Mouse (Mus musculus): Measurements from ENCODE around the gene Angptl4. TPM values are rescaled to one million over a fixed set of nuclear protein-coding genes. Genes with fewer than 3 reads are reported as not detected.

The Angptl4 gene
- polyA plus RNA-seq, 1 experiment from 2014 or later, result 17.7 TPM

GRCm38 (mm10) chr17:33799277-33799676, 17.6 kb upstream of the Angptl4 start:
- H3K4me1 ChIP-seq, result no peaks in the 10 kb centered on the region
- H3K9ac ChIP-seq, result no peak overlapping the region
- 77% methylated on average over 1 of the region's 1 CpGs for WGBS
- no peaks in the 10 kb centered on the region for H3K9me3 ChIP-seq
- no peaks in the 10 kb centered on the region for H3K36me3 ChIP-seq
- no peak overlapping the region for H3K4me3 ChIP-seq
- no peaks in the 10 kb centered on the region for H3K27me3 ChIP-seq (replicated peaks)
- H3K27ac ChIP-seq, result no peak overlapping the region
- H3K4me2 ChIP-seq (replicated peaks), result no peak overlapping the region
- ATAC-seq (ENCODE audit: low FRiP score, low read depth), result no peak

- Histone ChIP-seq H3K4me2 (replicated peaks) (no peak overlapping the region), H3K4me3 (no peak overlapping the region), H3K36me3 (no peaks in the 10 kb centered on the region), H3K9me3 (no peaks in the 10 kb centered on the region), H3K27me3 (replicated peaks) (no peaks in the 10 kb centered on the region), H3K4me1 (no peaks in the 10 kb centered on the region), H3K27ac (no peak overlapping the region), H3K9ac (no peak overlapping the region)
- 57% methylated on average over 3 of the region's 3 CpGs for WGBS
- no peak for ATAC-seq (ENCODE audit: low FRiP score, low read depth)
Measured at GRCm38 (mm10) chr17:33798306-33798705, 16.7 kb upstream of the Angptl4 start.

DNA sequence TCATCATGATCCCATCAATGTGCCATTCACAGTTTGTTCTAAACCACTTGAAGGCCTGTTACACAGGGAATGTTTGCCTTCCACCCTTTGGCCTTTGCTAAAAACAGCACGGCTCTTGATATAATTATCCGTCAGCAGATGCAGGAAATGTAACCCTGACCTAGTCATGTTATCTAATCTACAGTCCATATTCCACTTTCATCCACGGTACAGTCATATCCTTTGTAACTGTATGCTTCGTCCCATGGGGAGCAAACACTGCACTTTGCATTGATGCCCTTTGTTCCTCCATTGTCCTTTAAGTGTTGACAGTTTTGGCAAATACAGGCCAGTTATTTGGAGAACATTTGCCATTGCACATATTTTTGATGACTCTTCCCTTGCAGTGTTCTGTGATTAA, 7.1 kb upstream of the Angptl4 start:
- Histone ChIP-seq H3K9ac (no peak overlapping the region), H3K27me3 (replicated peaks) (no peaks in the 10 kb centered on the region), H3K4me1 (no peaks in the 10 kb centered on the region), H3K4me2 (replicated peaks) (no peak overlapping the region), H3K9me3 (no peaks in the 10 kb centered on the region), H3K36me3 (no peaks in the 10 kb centered on the region), H3K4me3 (no peak overlapping the region), H3K27ac (no peak overlapping the region)
- WGBS, result 84% methylated on average over 4 of the region's 4 CpGs
- ATAC-seq (ENCODE audit: low FRiP score, low read depth), result no peak

GRCm38 (mm10) chr17:33786375-33786774, 4.7 kb upstream of the Angptl4 start:
- peaks cover 3% of the 10 kb centered on the region for H3K4me1 ChIP-seq
- H3K27me3 ChIP-seq (replicated peaks), result 0 out of 2 replicates have a peak, but pooled peaks cover 5% of the 10 kb centered on the region
- H3K9me3 ChIP-seq, result no peaks in the 10 kb centered on the region
- no peak overlapping the region for H3K27ac ChIP-seq
- no peak for ATAC-seq (ENCODE audit: low FRiP score, low read depth)
- H3K9ac ChIP-seq, result no peak overlapping the region
- WGBS, result 88% methylated on average over 18 of the region's 18 CpGs
- H3K36me3 ChIP-seq, result no peaks in the 10 kb centered on the region
- H3K4me3 ChIP-seq, result no peak overlapping the region
- no peak overlapping the region for H3K4me2 ChIP-seq (replicated peaks)

- no peak for ATAC-seq (ENCODE audit: low FRiP score, low read depth)
- no peak overlapping the region for H3K4me2 ChIP-seq (replicated peaks)
- 87% methylated on average over 2 of the region's 2 CpGs for WGBS
- H3K27me3 ChIP-seq (replicated peaks), result 0 out of 2 replicates have a peak, but pooled peaks cover 5% of the 10 kb centered on the region
- no peak overlapping the region for H3K9ac ChIP-seq
- peaks cover 10% of the 10 kb centered on the region for H3K4me1 ChIP-seq
- no peaks in the 10 kb centered on the region for H3K36me3 ChIP-seq
- H3K4me3 ChIP-seq, result no peak overlapping the region
- H3K9me3 ChIP-seq, result no peaks in the 10 kb centered on the region
- H3K27ac ChIP-seq, result no peak overlapping the region
Measured at GRCm38 (mm10) chr17:33784939-33785338, 3.3 kb upstream of the Angptl4 start.

DNA sequence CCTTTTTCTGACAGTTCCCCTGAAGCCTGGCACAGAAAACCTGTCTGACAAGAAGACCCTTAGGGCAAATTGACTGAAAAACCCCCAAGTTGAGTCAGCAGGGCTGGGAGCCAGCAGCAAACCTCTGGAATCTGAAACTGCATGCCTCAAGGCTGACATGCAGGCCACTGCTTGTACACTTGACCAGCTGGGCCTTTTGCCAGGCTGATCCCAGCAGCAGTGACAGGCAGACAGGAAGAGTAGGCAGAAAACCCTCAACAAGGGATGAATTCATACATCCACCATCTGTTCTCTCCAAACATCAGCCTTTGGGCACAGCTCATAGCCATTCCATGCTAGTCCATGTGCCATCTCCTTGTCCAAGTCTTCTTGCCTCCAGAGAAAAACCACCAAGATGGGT, 1.8 kb upstream of the Angptl4 start:
- Histone ChIP-seq H3K9ac (no peak overlapping the region), H3K27me3 (replicated peaks) (0 out of 2 replicates have a peak, but pooled peaks cover 5% of the 10 kb centered on the region), H3K36me3 (no peaks in the 10 kb centered on the region), H3K27ac (no peak overlapping the region), H3K4me2 (replicated peaks) (no peak overlapping the region), H3K9me3 (no peaks in the 10 kb centered on the region), H3K4me3 (no peak overlapping the region), H3K4me1 (peaks cover 17% of the 10 kb centered on the region)
- no peak for ATAC-seq (ENCODE audit: low FRiP score, low read depth)

DNA sequence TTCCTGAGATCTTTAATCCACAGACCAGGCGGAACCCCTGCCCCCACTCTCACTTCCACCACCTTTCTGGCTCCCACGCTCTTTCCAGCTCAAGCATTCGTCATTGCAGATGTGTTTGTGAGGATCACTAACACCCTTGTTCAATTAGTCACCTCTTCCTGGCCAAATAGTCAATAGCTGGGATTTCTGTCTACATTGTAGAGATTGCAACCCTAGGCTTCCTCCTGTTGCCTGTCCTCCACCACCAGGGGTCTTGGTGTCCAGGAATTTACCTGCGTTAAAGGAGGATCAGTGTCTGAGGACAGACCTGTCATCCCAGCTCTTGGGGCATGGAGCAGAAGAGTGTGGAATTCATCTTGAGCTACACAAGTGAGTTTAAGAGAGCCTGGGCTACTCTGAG, 437 bp upstream of the Angptl4 start:
- 0 out of 2 replicates have a peak, but pooled peaks cover 5% of the 10 kb centered on the region for H3K27me3 ChIP-seq (replicated peaks)
- peaks cover 17% of the 10 kb centered on the region for H3K4me1 ChIP-seq
- 50% methylated on average over 4 of the region's 4 CpGs for WGBS
- H3K9ac ChIP-seq, result peak overlapping the region; percentile 58; the same call in 1 of the 2 replicates
- ATAC-seq (ENCODE audit: low FRiP score, low read depth), result no peak
- H3K4me2 ChIP-seq (replicated peaks), result peak overlapping the region; percentile 88
- no peak overlapping the region; the same call in 1 of the 2 replicates for H3K4me3 ChIP-seq
- H3K27ac ChIP-seq, result no peak overlapping the region
- H3K9me3 ChIP-seq, result no peaks in the 10 kb centered on the region
- H3K36me3 ChIP-seq, result peaks cover under 1% of the 10 kb centered on the region; the same call in 1 of the 2 replicates

GRCm38 (mm10) chr17:33780431-33780830, 1.2 kb downstream of the Angptl4 start:
- 92% methylated on average over 5 of the region's 5 CpGs for WGBS
- Histone ChIP-seq H3K4me2 (replicated peaks) (peak overlapping the region; percentile 88), H3K4me1 (peaks cover 17% of the 10 kb centered on the region), H3K9ac (no peak overlapping the region), H3K9me3 (no peaks in the 10 kb centered on the region), H3K4me3 (peak overlapping the region; percentile 42; the same call in 1 of the 2 replicates), H3K27ac (no peak overlapping the region), H3K36me3 (peaks cover 5% of the 10 kb centered on the region; the same call in 1 of the 2 replicates), H3K27me3 (replicated peaks) (0 out of 2 replicates have a peak, but pooled peaks cover 5% of the 10 kb centered on the region)
- no peak for ATAC-seq (ENCODE audit: low FRiP score, low read depth)

DNA sequence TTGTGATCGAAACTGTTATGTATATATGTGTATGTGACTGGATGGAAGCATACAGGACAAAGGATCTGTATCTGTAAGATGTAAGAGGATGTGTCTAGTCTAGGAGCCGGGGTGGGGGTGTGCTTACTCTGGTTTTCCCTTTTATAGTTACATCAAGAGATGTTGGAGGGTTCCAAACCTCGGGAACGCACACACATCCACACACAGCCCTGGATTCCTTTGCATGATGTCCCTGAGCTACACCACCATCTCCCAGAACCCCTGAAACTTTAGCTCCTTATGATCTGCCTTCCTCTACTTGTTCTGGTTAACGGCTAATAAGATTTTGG, 1.7 kb downstream of the Angptl4 start:
- 89% methylated on average over 5 of the region's 5 CpGs for WGBS
- ATAC-seq (ENCODE audit: low FRiP score, low read depth), result no peak
- Histone ChIP-seq H3K9me3 (no peaks in the 10 kb centered on the region), H3K4me1 (peaks cover 17% of the 10 kb centered on the region), H3K4me2 (replicated peaks) (peak overlapping the region; percentile 88), H3K4me3 (no peak overlapping the region), H3K9ac (no peak overlapping the region), H3K27me3 (replicated peaks) (0 out of 2 replicates have a peak, but pooled peaks cover 5% of the 10 kb centered on the region), H3K27ac (no peak overlapping the region), H3K36me3 (peaks cover 5% of the 10 kb centered on the region; the same call in 1 of the 2 replicates)

- Histone ChIP-seq H3K27ac (no peak overlapping the region), H3K4me2 (replicated peaks) (peak overlapping the region; percentile 88), H3K36me3 (peaks cover 5% of the 10 kb centered on the region; the same call in 1 of the 2 replicates), H3K9me3 (no peaks in the 10 kb centered on the region), H3K4me3 (no peak overlapping the region), H3K27me3 (replicated peaks) (0 out of 2 replicates have a peak, but pooled peaks cover 5% of the 10 kb centered on the region), H3K9ac (no peak overlapping the region), H3K4me1 (peaks cover 17% of the 10 kb centered on the region)
- WGBS, result 64% methylated on average over 9 of the region's 9 CpGs
- ATAC-seq (ENCODE audit: low FRiP score, low read depth), result 0 out of 2 replicates have a peak, but pooled peaks have one; percentile 29
Measured at GRCm38 (mm10) chr17:33779271-33779966, 2.2 kb downstream of the Angptl4 start.

DNA sequence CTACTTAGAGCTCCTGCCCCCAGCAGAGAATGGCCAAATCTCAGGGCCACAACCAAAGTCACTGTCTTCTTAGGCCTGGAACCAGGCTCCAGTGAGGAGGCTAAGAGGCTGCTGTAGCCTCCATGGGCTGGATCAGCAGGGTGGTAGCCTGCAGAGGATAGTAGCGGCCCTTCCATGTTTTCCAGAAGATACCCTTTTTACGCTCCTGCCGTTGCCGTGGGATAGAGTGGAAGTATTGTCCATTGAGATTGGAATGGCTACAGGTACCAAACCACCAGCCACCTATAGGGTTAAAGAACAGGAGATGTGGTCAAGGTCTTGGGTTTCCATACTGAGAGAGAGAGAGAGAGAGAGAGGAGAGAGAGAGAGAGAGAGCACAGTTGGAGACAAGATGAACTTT, 6.3 kb downstream of the Angptl4 start:
- Histone ChIP-seq H3K9me3 (no peaks in the 10 kb centered on the region), H3K27ac (no peak overlapping the region), H3K4me3 (no peak overlapping the region), H3K4me1 (peaks cover 7% of the 10 kb centered on the region; the same call in 1 of the 2 replicates), H3K36me3 (peaks cover 5% of the 10 kb centered on the region; the same call in 1 of the 2 replicates), H3K9ac (no peak overlapping the region), H3K4me2 (replicated peaks) (no peak overlapping the region), H3K27me3 (replicated peaks) (no peaks in the 10 kb centered on the region)
- WGBS, result 92% methylated on average over 4 of the region's 4 CpGs
- ATAC-seq (ENCODE audit: low FRiP score, low read depth), result no peak

DNA sequence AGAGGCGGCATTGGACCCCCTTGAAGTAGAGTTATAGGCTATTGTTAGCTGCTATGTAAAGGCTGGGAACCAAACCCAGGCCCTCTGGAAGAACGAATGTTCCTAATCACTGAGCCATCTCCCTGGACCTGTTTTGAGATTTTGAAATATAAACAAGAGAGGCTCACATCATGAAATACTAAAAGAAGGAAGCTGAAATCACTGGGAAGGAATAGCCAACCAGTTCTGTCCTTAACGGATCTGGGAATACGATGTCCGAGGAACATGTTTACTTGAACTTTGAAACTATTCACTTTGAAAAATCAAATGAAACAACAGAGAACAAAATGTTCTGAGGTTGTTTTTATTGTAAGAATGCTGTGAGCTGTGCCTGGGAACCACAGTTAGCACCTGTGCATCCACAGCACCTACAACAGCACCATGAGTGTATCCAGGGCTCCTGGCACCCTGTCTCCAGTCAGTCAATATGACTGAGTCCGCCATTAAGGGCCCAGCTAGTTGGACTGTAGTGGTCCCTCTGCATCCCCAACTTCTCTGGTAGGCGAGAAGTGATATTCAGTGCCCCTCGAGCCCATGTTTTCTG, 7.0 kb downstream of the Angptl4 start:
- no peak overlapping the region for H3K4me2 ChIP-seq (replicated peaks)
- no peaks in the 10 kb centered on the region for H3K27me3 ChIP-seq (replicated peaks)
- ATAC-seq (ENCODE audit: low FRiP score, low read depth), result no peak
- peaks cover 6% of the 10 kb centered on the region; the same call in 1 of the 2 replicates for H3K4me1 ChIP-seq
- 92% methylated on average over 8 of the region's 8 CpGs for WGBS
- H3K36me3 ChIP-seq, result peaks cover 5% of the 10 kb centered on the region; the same call in 1 of the 2 replicates
- no peaks in the 10 kb centered on the region for H3K9me3 ChIP-seq
- no peak overlapping the region for H3K9ac ChIP-seq
- H3K4me3 ChIP-seq, result no peak overlapping the region
- H3K27ac ChIP-seq, result no peak overlapping the region
